Mouse (Mus musculus) neutrophil, adult 5-6 weeks (primary cell): ENCODE measurements around the gene Trmt61a. TPM values are rescaled to one million over a fixed set of nuclear protein-coding genes. Genes with fewer than 3 reads are reported as not detected.

Experiments used
- ATAC-seq: fragments of 151-379, 151-347 bp; 2 replicates; pipeline ENCODE4 v1.8.0; 2017; ENCODE audit warnings: mild to moderate bottlenecking, moderate TSS enrichment; ENCODE audit not compliant: insufficient number of reproducible peaks, poor library complexity, low FRiP score, severe bottlenecking; ENCODE audit errors: extremely low read depth
- total RNA-seq: library from RNA; stranded (forward); fragments of 200-1000 nt; gene quantifications from 2 replicates; pipeline ENCODE4 v1.2.3, GENCODE M21; 2017

Trmt61a gene
- total RNA-seq, 1 experiment from 2014 or later: 3.6 TPM

GRCm38 (mm10) chr12:111718656-111719055, 40.8 kb downstream of the Trmt61a start:
- no peak for ATAC-seq

- ATAC-seq: no peak
Observed at GRCm38 (mm10) chr12:111720222-111720621, 42.3 kb downstream of the Trmt61a start.

- no peak for ATAC-seq
Observed at GRCm38 (mm10) chr12:111722654-111723053, 44.7 kb downstream of the Trmt61a start.

GRCm38 (mm10) chr12:111724638-111725337, 46.9 kb downstream of the Trmt61a start:
- no peak for ATAC-seq

GRCm38 (mm10) chr12:111725338-111726121, 47.6 kb downstream of the Trmt61a start:
- ATAC-seq: no peak

- ATAC-seq: no peak
Observed at GRCm38 (mm10) chr12:111726122-111726463, 48.2 kb downstream of the Trmt61a start.

GRCm38 (mm10) chr12:111727956-111728355, 50.1 kb downstream of the Trmt61a start:
- ATAC-seq: no peak

- ATAC-seq: peak; percentile 94
Observed at GRCm38 (mm10) chr12:111731822-111732807, 54.2 kb downstream of the Trmt61a start.

- ATAC-seq: no peak
Observed at GRCm38 (mm10) chr12:111732921-111733320, 55.0 kb downstream of the Trmt61a start.

Other genes with a start within 250 kb of the Trmt61a start
- gene Tnfaip2, start 235.6 kb upstream of the Trmt61a start, total RNA-seq: 347 and 441 TPM in 2 replicates
- gene Gm266, start 192.3 kb upstream of the Trmt61a start, total RNA-seq: not detected in 2 replicates
- 424 and 432 TPM in 2 replicates for gene Eif5, start 140.1 kb upstream of the Trmt61a start, total RNA-seq
- gene Mark3, start 103.6 kb upstream of the Trmt61a start, total RNA-seq: 125 and 130 TPM in 2 replicates
- 4.3 and 4.5 TPM in 2 replicates for gene Ckb, start 5.8 kb upstream of the Trmt61a start, total RNA-seq
- 19.8 and 20.5 TPM in 2 replicates for gene Bag5, start 35.2 kb downstream of the Trmt61a start, total RNA-seq
- 19.5 and 25.1 TPM in 2 replicates for gene Apopt1, start 35.2 kb downstream of the Trmt61a start, total RNA-seq
- gene Klc1, start 80.7 kb downstream of the Trmt61a start, total RNA-seq: 81.2 and 169 TPM in 2 replicates
- gene Xrcc3, start 135.8 kb downstream of the Trmt61a start, total RNA-seq: 0.58 and 0.61 TPM in 2 replicates
- 2.3 and 2.9 TPM in 2 replicates for gene Zfyve21, start 136.1 kb downstream of the Trmt61a start, total RNA-seq
- 26.1 and 28.2 TPM in 2 replicates for gene Ppp1r13b, start 230.0 kb downstream of the Trmt61a start, total RNA-seq